Mouse (Mus musculus) hindbrain, embryonic 10.5 days (tissue): ENCODE data around the gene Amph. TPM values are rescaled to one million over a fixed set of nuclear protein-coding genes. Genes with fewer than 3 reads are reported as not detected.
"Not testable (repeated sequence)": the region's sequence is repeated elsewhere in the genome, so short reads cannot be mapped to it uniquely, and the experiment has no call there.

Source experiments
- DNase-seq: peaks from one replicate; pipeline ENCODE4 v3.0.0-alpha.2; 2017; ENCODE audit warnings: low spot score
- H3K27ac ChIP-seq: fragments of 300-500 bp; sonication (generic); 2 replicates; pipeline ENCODE4 v1.5.1; 2016; ENCODE audit warnings: mild to moderate bottlenecking, moderate library complexity
- H3K27me3 ChIP-seq: fragments of 300-500 bp; sonication (generic); 2 replicates; pipeline ENCODE4 v1.6.1; 2016; ENCODE audit warnings: mild to moderate bottlenecking; ENCODE audit not compliant: poor library complexity, insufficient read depth, severe bottlenecking
- H3K36me3 ChIP-seq: fragments of 300-500 bp; sonication (generic); 2 replicates; pipeline ENCODE4 v1.6.1; 2016; ENCODE audit warnings: mild to moderate bottlenecking, moderate library complexity
- H3K4me1 ChIP-seq: fragments of 300-500 bp; sonication (generic); replicated peaks from 2 replicates; pipeline ENCODE4 v1.6.1; 2016; ENCODE audit warnings: mild to moderate bottlenecking
- H3K4me3 ChIP-seq: fragments of 300-500 bp; sonication (generic); 2 replicates; pipeline ENCODE4 v1.5.1; 2016; ENCODE audit warnings: mild to moderate bottlenecking, moderate library complexity
- H3K9me3 ChIP-seq: fragments of 300-500 bp; sonication (generic); 2 replicates; pipeline ENCODE4 v1.6.1; 2016; ENCODE audit warnings: mild to moderate bottlenecking, moderate library complexity
- WGBS: fragments of 180-500 bp; shearing (Covaris S2); methylation state at CpG from one replicate; pipeline ENCODE4 v1.1.7; 2016; 5-methylcytosine and 5-hydroxymethylcytosine counted together
- polyA plus RNA-seq: library from polyadenylated mRNA; unstranded; fragments of >200 nt; fragmentation: Nextera tagmentation; extraction: Ambion mirVana; gene quantifications from 2 replicates; pipeline ENCODE4 v1.2.1, GENCODE M21; 2016

Gene Amph
- polyA plus RNA-seq, 1 experiment from 2014 or later: 8.9 TPM

- no peaks in the 10 kb centered on the region for H3K9me3 ChIP-seq
- 81% methylated on average over 8 of the region's 8 CpGs for WGBS
- no peak for DNase-seq
Observed at GRCm38 (mm10) chr13:19031916-19032688, 84.1 kb downstream of the Amph start.

GRCm38 (mm10) chr13:19052090-19052489, 104.1 kb downstream of the Amph start:
- H3K4me1 ChIP-seq: no peaks in the 10 kb centered on the region
- no peaks in the 10 kb centered on the region for H3K9me3 ChIP-seq
- 84% methylated on average over 1 of the region's 1 CpGs for WGBS
- no peak overlapping the region for H3K27ac ChIP-seq
- no peaks in the 10 kb centered on the region for H3K36me3 ChIP-seq
- no peak for DNase-seq
- no peak overlapping the region for H3K4me3 ChIP-seq
- no peaks in the 10 kb centered on the region for H3K27me3 ChIP-seq

More at GRCm38 (mm10) chr13:19031916-19032688, 84.1 kb downstream of the Amph start:
- Histone ChIP-seq H3K27ac (no peak overlapping the region), H3K36me3 (no peaks in the 10 kb centered on the region), H3K27me3 (no peaks in the 10 kb centered on the region), H3K4me1 (no peaks in the 10 kb centered on the region), H3K4me3 (no peak overlapping the region)

- 76% methylated on average over 2 of the region's 2 CpGs for WGBS
Observed at GRCm38 (mm10) chr13:19054504-19054903, 106.5 kb downstream of the Amph start.

GRCm38 (mm10) chr13:19072261-19072660, 124.3 kb downstream of the Amph start:
- Histone ChIP-seq H3K9me3 (no peaks in the 10 kb centered on the region), H3K4me1 (no peaks in the 10 kb centered on the region), H3K27ac (no peak overlapping the region), H3K27me3 (no peaks in the 10 kb centered on the region), H3K4me3 (no peak overlapping the region), H3K36me3 (no peaks in the 10 kb centered on the region)
- no peak for DNase-seq

More at GRCm38 (mm10) chr13:19054504-19054903, 106.5 kb downstream of the Amph start:
- no peaks in the 10 kb centered on the region for H3K9me3 ChIP-seq
- no peak overlapping the region for H3K27ac ChIP-seq
- no peaks in the 10 kb centered on the region for H3K27me3 ChIP-seq
- no peak overlapping the region for H3K4me3 ChIP-seq
- no peaks in the 10 kb centered on the region for H3K36me3 ChIP-seq
- no peak for DNase-seq
- H3K4me1 ChIP-seq: no peaks in the 10 kb centered on the region

GRCm38 (mm10) chr13:19077427-19077826, 129.4 kb downstream of the Amph start:
- H3K27me3 ChIP-seq: no peaks in the 10 kb centered on the region
- no peaks in the 10 kb centered on the region for H3K9me3 ChIP-seq

GRCm38 (mm10) chr13:19081932-19082331, 133.9 kb downstream of the Amph start:
- no peak for DNase-seq
- no peaks in the 10 kb centered on the region for H3K36me3 ChIP-seq
- no peak overlapping the region for H3K4me3 ChIP-seq
- H3K4me1 ChIP-seq: no peaks in the 10 kb centered on the region
- no peak overlapping the region for H3K27ac ChIP-seq
- no peaks in the 10 kb centered on the region for H3K27me3 ChIP-seq
- H3K9me3 ChIP-seq: no peaks in the 10 kb centered on the region
- WGBS: 86% methylated on average over 4 of the region's 4 CpGs

More at GRCm38 (mm10) chr13:19077427-19077826, 129.4 kb downstream of the Amph start:
- no peak overlapping the region for H3K4me3 ChIP-seq
- no peak overlapping the region for H3K27ac ChIP-seq
- DNase-seq: no peak
- H3K4me1 ChIP-seq: no peaks in the 10 kb centered on the region
- no peaks in the 10 kb centered on the region for H3K36me3 ChIP-seq
- WGBS: 95% methylated on average over 2 of the region's 2 CpGs

GRCm38 (mm10) chr13:19094571-19094970, 146.6 kb downstream of the Amph start:
- Histone ChIP-seq H3K9me3 (no peaks in the 10 kb centered on the region), H3K4me1 (0 out of 2 replicates have a peak, but pooled peaks cover 3% of the 10 kb centered on the region), H3K36me3 (no peaks in the 10 kb centered on the region), H3K27ac (no peak overlapping the region), H3K27me3 (no peaks in the 10 kb centered on the region), H3K4me3 (no peak overlapping the region)
- no peak for DNase-seq
- 93% methylated on average over 6 of the region's 6 CpGs for WGBS

- no peak overlapping the region for H3K4me3 ChIP-seq
- no peaks in the 10 kb centered on the region for H3K36me3 ChIP-seq
- no peaks in the 10 kb centered on the region for H3K4me1 ChIP-seq
- H3K9me3 ChIP-seq: no peaks in the 10 kb centered on the region
- DNase-seq: no peak
- no peak overlapping the region for H3K27ac ChIP-seq
- no peaks in the 10 kb centered on the region for H3K27me3 ChIP-seq
- 87% methylated on average over 4 of the region's 4 CpGs for WGBS
Observed at GRCm38 (mm10) chr13:19097117-19097516, 149.1 kb downstream of the Amph start.

GRCm38 (mm10) chr13:19101889-19102402, 153.9 kb downstream of the Amph start:
- no peak for DNase-seq
- H3K27me3 ChIP-seq: no peaks in the 10 kb centered on the region
- no peaks in the 10 kb centered on the region for H3K9me3 ChIP-seq
- H3K4me3 ChIP-seq: no peak overlapping the region
- H3K4me1 ChIP-seq: no peaks in the 10 kb centered on the region
- no peak overlapping the region for H3K27ac ChIP-seq
- WGBS: 91% methylated on average over 10 of the region's 10 CpGs
- no peaks in the 10 kb centered on the region for H3K36me3 ChIP-seq

GRCm38 (mm10) chr13:19106418-19106817, 158.4 kb downstream of the Amph start:
- WGBS: 67% methylated on average over 5 of the region's 5 CpGs
- Histone ChIP-seq H3K27me3 (no peaks in the 10 kb centered on the region), H3K36me3 (no peaks in the 10 kb centered on the region), H3K4me1 (peaks cover 7% of the 10 kb centered on the region), H3K27ac (no peak overlapping the region), H3K9me3 (no peaks in the 10 kb centered on the region), H3K4me3 (no peak overlapping the region)
- no peak for DNase-seq

GRCm38 (mm10) chr13:19109331-19109730, 161.3 kb downstream of the Amph start:
- no peak overlapping the region for H3K27ac ChIP-seq
- DNase-seq: no peak
- WGBS: 53% methylated on average over 3 of the region's 3 CpGs
- no peaks in the 10 kb centered on the region for H3K9me3 ChIP-seq
- no peaks in the 10 kb centered on the region for H3K36me3 ChIP-seq
- peaks cover 7% of the 10 kb centered on the region for H3K4me1 ChIP-seq
- no peak overlapping the region for H3K4me3 ChIP-seq
- no peaks in the 10 kb centered on the region for H3K27me3 ChIP-seq

- Histone ChIP-seq H3K36me3 (no peaks in the 10 kb centered on the region), H3K9me3 (no peaks in the 10 kb centered on the region), H3K27ac (no peak overlapping the region), H3K4me1 (peaks cover 7% of the 10 kb centered on the region), H3K4me3 (no peak overlapping the region), H3K27me3 (no peaks in the 10 kb centered on the region)
- WGBS: 94% methylated on average over 14 of the region's 14 CpGs
- no peak for DNase-seq
Observed at GRCm38 (mm10) chr13:19113034-19113922, 165.3 kb downstream of the Amph start.

- not testable (repeated sequence) for H3K4me3 ChIP-seq, H3K27me3 ChIP-seq, H3K36me3 ChIP-seq, H3K9me3 ChIP-seq, H3K27ac ChIP-seq, DNase-seq, H3K4me1 ChIP-seq
- WGBS: 98% methylated on average over 8 of the region's 9 CpGs
Observed at GRCm38 (mm10) chr13:19114761-19115160, 166.8 kb downstream of the Amph start.
